Mouse (Mus musculus) spleen, adult 2 months (tissue): ENCODE results near the gene Kif20b. TPM values are rescaled to one million over a fixed set of nuclear protein-coding genes. Genes with fewer than 3 reads are reported as not detected.

Experiments used
- DNase-seq, 2 experiments: peaks; one replicate each; pipeline versions ENCODE4 v3.0.0 to v3.0.0-alpha.2; 2012 to 2021; ENCODE audit warnings: low spot score in 2 of 2, low read depth in 1 of 2
- H3K27ac ChIP-seq: fragments of 200-500 bp; 2 replicates; pipeline ENCODE4 v1.5.1; 2012; ENCODE audit warnings: low read length, inconsistent platforms; ENCODE audit not compliant: insufficient read depth
- H3K27me3 ChIP-seq: fragments of 200-500 bp; 2 replicates; pipeline ENCODE4 v1.6.1; 2012; ENCODE audit warnings: mild to moderate bottlenecking, moderate library complexity, low read length, inconsistent platforms; ENCODE audit not compliant: control insufficient read depth, insufficient read depth
- H3K36me3 ChIP-seq: fragments of 200-500 bp; 2 replicates; pipeline ENCODE4 v1.6.1; 2012; ENCODE audit warnings: mild to moderate bottlenecking, low read length, inconsistent platforms; ENCODE audit not compliant: control insufficient read depth, insufficient read depth
- H3K4me1 ChIP-seq: fragments of 200-500 bp; 2 replicates; pipeline ENCODE4 v1.6.1; 2011; ENCODE audit warnings: inconsistent platforms; ENCODE audit not compliant: control insufficient read depth, insufficient read depth, insufficient read length
- H3K4me3 ChIP-seq: fragments of 200-500 bp; 2 replicates; pipeline ENCODE4 v1.5.1; 2011; ENCODE audit warnings: mild to moderate bottlenecking, inconsistent platforms; ENCODE audit not compliant: insufficient read depth, insufficient read length; ENCODE audit errors: extremely low read depth
- CTCF ChIP-seq: fragments of 200-500 bp; IDR thresholded peaks from 2 replicates; pipeline ENCODE4 v1.5.1; 2011; ENCODE audit warnings: mild to moderate bottlenecking, inconsistent platforms; ENCODE audit not compliant: insufficient read depth, insufficient read length, insufficient replicate concordance; ENCODE audit errors: extremely low read depth
- POLR2A ChIP-seq: fragments of 200-500 bp; IDR thresholded peaks from 2 replicates; pipeline ENCODE4 v1.6.1; 2011; ENCODE audit warnings: low read depth, low read length, inconsistent platforms
- WGBS: fragments of 180-500 bp; shearing (Covaris S2); methylation state at CpG from one replicate; pipeline ENCODE4 v1.1.7; 2018; 5-methylcytosine and 5-hydroxymethylcytosine counted together
- polyA plus RNA-seq: library from polyadenylated mRNA; depleted of rRNA; stranded (reverse); fragments of >200 nt; gene quantifications from 2 replicates; pipeline ENCODE4 v1.2.3, GENCODE M21; 2012; rRNA removed

Kif20b gene
- polyA plus RNA-seq: 0.32 and 0.47 TPM in 2 replicates

DNA sequence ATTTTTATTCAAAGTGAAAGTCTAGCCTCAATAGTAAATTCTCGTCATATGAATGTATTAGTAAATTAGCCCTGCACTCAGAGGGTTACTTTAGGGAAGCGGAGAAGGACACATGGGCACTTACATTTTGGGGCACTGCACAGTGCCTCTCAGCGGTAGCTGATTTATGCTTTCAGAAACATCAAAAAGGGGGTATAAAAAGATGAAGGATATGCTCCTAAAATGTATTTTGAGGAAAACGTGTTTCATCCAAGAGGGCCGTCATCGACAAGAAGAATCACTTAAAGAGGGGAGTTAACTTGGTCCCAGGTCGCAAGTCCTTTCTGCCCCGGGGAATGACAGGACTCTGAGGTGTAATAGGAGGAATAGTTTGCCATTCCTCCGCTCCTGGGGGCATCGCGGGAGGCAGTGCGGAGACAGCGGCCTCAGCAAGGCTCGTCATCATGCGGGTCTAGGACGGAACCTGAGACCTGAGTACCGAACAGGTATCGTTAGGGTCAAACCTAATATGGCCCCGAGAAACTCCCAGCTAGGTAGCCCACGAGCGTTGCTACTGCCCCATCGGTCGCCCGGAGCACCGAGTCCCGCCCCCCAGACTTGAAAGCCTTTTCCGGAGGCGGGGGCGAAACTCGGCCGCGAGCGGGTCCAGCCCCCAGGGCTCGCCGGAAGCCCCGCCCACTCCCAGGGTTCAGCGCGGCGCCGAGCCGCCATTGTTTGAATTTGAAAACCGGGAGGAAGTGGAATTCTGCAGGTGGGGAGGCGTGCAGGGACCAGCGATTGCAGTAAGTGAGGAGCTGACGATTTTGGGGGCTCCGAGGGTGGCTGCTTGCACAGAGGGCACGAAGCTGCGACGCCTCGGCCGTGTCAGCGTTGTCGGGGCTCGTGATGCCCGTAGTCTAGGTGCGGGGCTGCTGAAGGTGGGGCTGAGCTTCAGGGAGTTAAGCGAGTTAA is at the start of gene Kif20b:
Gene Kif20b (plus strand): TSS at position 710 of the 951 bp plus-strand sequence.
- H3K4me3 ChIP-seq: peak within 1 kb of the TSS; percentile 74
- peak within 1 kb of the TSS; percentile 75 for H3K27ac ChIP-seq
- no peaks in the 10 kb centered on the region for H3K4me1 ChIP-seq
- under 1% methylated on average over 57 of the region's 57 CpGs for WGBS
- no peaks in the 10 kb centered on the region for H3K27me3 ChIP-seq
- peak; percentile 83 to 93 for DNase-seq
- TF ChIP-seq CTCF: no peak
- TF ChIP-seq POLR2A: no peak; the same call in 1 of the 2 replicates
- no peaks in the 10 kb centered on the region for H3K36me3 ChIP-seq

GRCm38 (mm10) chr19:34876676-34877075 is 45.5 kb upstream of the Kif20b start:
- 94% methylated on average over 7 of the region's 7 CpGs for WGBS
- H3K4me3 ChIP-seq: no peak overlapping the region
- no peaks in the 10 kb centered on the region for H3K36me3 ChIP-seq
- no peak for DNase-seq
- no peak overlapping the region for H3K27ac ChIP-seq
- H3K27me3 ChIP-seq: no peaks in the 10 kb centered on the region
- TF ChIP-seq CTCF (no peak), POLR2A (no peak)
- H3K4me1 ChIP-seq: peaks cover 5% of the 10 kb centered on the region

DNA sequence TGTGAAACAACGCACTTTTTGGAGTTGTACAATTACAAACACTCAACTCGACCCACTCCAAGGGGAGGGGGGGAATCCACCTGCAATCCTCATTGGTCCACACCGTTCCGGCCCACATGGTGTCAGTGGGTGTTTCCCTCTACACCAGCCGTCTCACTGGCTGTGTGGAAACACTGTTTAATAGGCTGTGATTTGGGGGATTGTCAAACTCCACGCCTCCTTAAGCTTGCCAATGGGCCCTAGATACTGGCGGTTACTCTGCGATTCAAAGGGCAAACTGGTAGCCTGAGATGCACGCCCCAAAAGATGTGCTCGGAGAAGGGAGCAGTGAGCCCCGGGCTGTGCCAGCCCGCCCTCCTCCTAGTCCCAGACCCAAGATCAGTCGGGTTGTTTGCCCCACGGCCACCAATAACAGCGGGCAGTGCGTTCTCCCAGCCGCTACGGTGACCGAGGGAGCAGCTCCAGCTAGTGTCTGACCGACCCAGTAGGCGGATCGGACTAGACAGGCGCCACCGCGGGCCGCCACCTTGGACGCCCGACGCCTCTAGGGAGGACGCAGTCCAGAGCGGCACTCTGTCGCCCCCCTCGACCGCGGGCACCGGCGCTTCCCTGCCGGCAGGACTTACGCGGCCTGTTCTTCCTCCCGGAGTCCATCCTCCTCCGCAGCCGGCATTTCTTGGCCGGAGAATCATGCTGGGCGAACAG is 44.1 kb upstream of the Kif20b start:
- peaks cover 5% of the 10 kb centered on the region for H3K4me1 ChIP-seq
- peak overlapping the region; percentile 82 for H3K4me3 ChIP-seq
- H3K36me3 ChIP-seq: no peaks in the 10 kb centered on the region
- H3K27ac ChIP-seq: peak overlapping the region; percentile 72
- no peaks in the 10 kb centered on the region for H3K27me3 ChIP-seq
- TF ChIP-seq POLR2A (peak; percentile 47; the same call in 1 of the 2 replicates), CTCF (peak; percentile 18; the same call in 1 of the 2 replicates)
- under 1% methylated on average over 45 of the region's 45 CpGs for WGBS
- peak; percentile 68 to 71 for DNase-seq

DNA sequence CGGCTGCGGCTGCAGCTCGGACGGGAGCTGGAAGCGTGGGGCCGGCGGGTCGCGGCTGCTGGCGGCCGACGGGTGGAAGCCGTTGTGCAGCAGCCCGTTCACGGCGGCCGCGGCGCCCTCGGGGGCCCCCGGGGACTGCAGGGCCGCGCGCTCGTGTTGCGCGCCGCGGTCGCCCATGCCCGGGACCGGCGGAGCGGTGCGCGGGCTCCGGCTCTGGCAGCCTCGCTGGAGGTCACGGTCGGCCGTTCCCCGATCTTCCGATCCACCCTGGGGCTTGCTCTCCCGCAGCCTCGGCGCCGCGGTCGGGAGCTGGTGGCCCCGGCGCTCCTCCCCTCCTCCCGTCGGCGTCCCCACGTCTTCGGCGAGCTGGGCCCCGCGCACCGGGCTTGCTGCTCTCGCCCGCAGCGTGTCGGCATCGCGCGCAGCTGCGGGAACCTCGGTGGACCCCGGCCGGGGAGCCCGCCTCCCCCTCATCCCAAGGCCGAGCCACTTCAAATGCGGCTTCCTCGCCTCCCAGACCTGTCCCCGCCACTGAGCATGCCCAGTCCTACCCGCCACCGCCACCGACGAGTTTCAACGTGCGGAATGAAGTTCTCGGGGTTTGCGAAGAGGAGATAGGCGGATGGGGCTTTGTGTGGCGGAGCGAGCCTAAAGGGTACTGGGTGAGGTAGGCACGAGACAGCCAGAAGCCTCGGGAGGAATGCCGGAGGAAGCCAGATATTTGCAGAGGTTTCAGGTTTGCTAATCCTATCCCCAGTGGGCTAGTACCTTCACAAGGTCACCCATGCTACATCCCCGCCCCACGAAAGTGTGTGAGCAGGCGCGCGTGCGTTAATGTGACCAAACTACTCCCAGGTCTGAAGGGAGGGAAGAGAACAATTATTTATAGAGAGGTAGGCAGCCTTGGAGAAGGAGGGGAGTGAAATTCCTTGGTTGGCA is 43.3 kb upstream of the Kif20b start, which contains the start of gene Pank1:
Gene Pank1 (minus strand): TSS at position 853 of the 939 bp plus-strand sequence.
- Histone ChIP-seq H3K27me3 (no peaks in the 10 kb centered on the region), H3K4me1 (peaks cover 5% of the 10 kb centered on the region), H3K36me3 (no peaks in the 10 kb centered on the region), H3K4me3 (peak within 1 kb of the TSS; percentile 82), H3K27ac (peak within 1 kb of the TSS; percentile 72)
- under 1% methylated on average over 95 of the region's 96 CpGs for WGBS
- no peak for TF ChIP-seq CTCF
- no peak for TF ChIP-seq POLR2A
- peak in 1 of 2 experiments; percentile 62 for DNase-seq

DNA sequence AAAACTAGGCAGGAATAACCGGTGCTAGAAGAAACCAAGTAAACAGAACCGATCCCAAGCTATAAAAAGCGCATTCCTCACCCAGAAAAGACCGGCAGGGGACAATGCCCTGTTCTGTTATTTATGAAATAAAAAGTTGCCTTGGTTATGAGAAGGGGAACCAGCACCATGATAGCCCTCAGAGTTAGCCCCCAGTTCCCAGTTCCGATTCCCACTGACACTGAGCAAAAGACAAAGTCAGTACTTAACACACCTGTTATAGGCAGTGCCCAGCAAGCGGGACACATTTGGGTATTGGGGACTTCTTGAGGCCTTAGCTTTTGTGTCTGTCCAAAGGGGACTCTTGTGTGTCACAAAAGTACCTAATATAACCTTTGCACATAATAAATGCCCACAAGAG is 42.5 kb upstream of the Kif20b start:
- Histone ChIP-seq H3K36me3 (no peaks in the 10 kb centered on the region), H3K27ac (no peak overlapping the region), H3K4me3 (peak overlapping the region; percentile 82), H3K4me1 (peaks cover 5% of the 10 kb centered on the region), H3K27me3 (no peaks in the 10 kb centered on the region)
- TF ChIP-seq POLR2A (no peak), CTCF (no peak)
- DNase-seq: no peak
- 25% methylated on average over 6 of the region's 6 CpGs for WGBS

GRCm38 (mm10) chr19:34881160-34881559 is 41.0 kb upstream of the Kif20b start:
- 42% methylated on average over 5 of the region's 5 CpGs for WGBS
- Histone ChIP-seq H3K4me1 (peaks cover 5% of the 10 kb centered on the region), H3K36me3 (no peaks in the 10 kb centered on the region), H3K27ac (no peak overlapping the region), H3K27me3 (no peaks in the 10 kb centered on the region), H3K4me3 (no peak overlapping the region)
- TF ChIP-seq POLR2A (no peak), CTCF (no peak)
- no peak for DNase-seq
